Mouse (Mus musculus) kidney, postnatal 25 days (tissue): ENCODE measurements at regions not wholly inside any gene's neighbourhood (a gene's known extent, or its start where the extent isn't known, plus 50 kb on each side); places are given as distances from the start of the nearest gene placed in this dataset.

ENCODE experiments used
- DNase-seq, 2 experiments: peaks; one replicate each; pipeline ENCODE4 v3.0.0; 2021; ENCODE audit warnings: mixed read lengths in 2 of 2

- DNase-seq: no peak
Measured at GRCm38 (mm10) chr12:110086921-110087320, 191.9 kb upstream of the Dio3 start.

- no peak for DNase-seq
Measured at GRCm38 (mm10) chr12:110087812-110088211, 191.1 kb upstream of the Dio3 start.

- no peak for DNase-seq
Measured at GRCm38 (mm10) chr12:110102186-110102585, 176.7 kb upstream of the Dio3 start.

GRCm38 (mm10) chr12:110112051-110112722 lies 166.7 kb upstream of the Dio3 start:
- peak; percentile 23 to 56 for DNase-seq

- no peak for DNase-seq
Measured at GRCm38 (mm10) chr12:110112723-110113105, 166.2 kb upstream of the Dio3 start.

- no peak for DNase-seq
Measured at GRCm38 (mm10) chr12:110120141-110120540, 158.7 kb upstream of the Dio3 start.

- peak in 1 of 2 experiments; percentile 48 for DNase-seq
Measured at GRCm38 (mm10) chr12:110122976-110123375, 155.9 kb upstream of the Dio3 start.

- DNase-seq: no peak
Measured at GRCm38 (mm10) chr12:110126525-110126924, 152.3 kb upstream of the Dio3 start.

GRCm38 (mm10) chr12:110145379-110145778 lies 133.5 kb upstream of the Dio3 start:
- no peak for DNase-seq

GRCm38 (mm10) chr12:110154225-110154962 lies 124.5 kb upstream of the Dio3 start:
- DNase-seq: peak; percentile 68 to 87

GRCm38 (mm10) chr12:110154963-110155325 lies 123.9 kb upstream of the Dio3 start:
- DNase-seq: peak; percentile 64 to 66

- peak; percentile 19 to 78 for DNase-seq
Measured at GRCm38 (mm10) chr12:110156441-110156840, 122.4 kb upstream of the Dio3 start.

- no peak for DNase-seq
Measured at GRCm38 (mm10) chr12:110157998-110158747, 120.7 kb upstream of the Dio3 start.

GRCm38 (mm10) chr12:110161306-110161705 lies 117.6 kb upstream of the Dio3 start:
- no peak for DNase-seq

GRCm38 (mm10) chr12:110165462-110165861 lies 113.4 kb upstream of the Dio3 start:
- DNase-seq: no peak

GRCm38 (mm10) chr12:110168407-110168806 lies 110.5 kb upstream of the Dio3 start:
- DNase-seq: no peak

- no peak for DNase-seq
Measured at GRCm38 (mm10) chr12:110169261-110169660, 109.6 kb upstream of the Dio3 start.

GRCm38 (mm10) chr12:110170496-110170895 lies 108.4 kb upstream of the Dio3 start:
- no peak for DNase-seq

GRCm38 (mm10) chr12:110177826-110178225 lies 101.0 kb upstream of the Dio3 start:
- DNase-seq: no peak

- DNase-seq: no peak
Measured at GRCm38 (mm10) chr12:110183473-110183872, 95.4 kb upstream of the Dio3 start.

- no peak for DNase-seq
Measured at GRCm38 (mm10) chr12:110185399-110185798, 93.5 kb upstream of the Dio3 start.

GRCm38 (mm10) chr12:110186381-110186780 lies 92.5 kb upstream of the Dio3 start:
- no peak for DNase-seq

- no peak for DNase-seq
Measured at GRCm38 (mm10) chr12:110186911-110187245, 92.0 kb upstream of the Dio3 start.
